Mouse (Mus musculus): ENCODE measurements around the gene Mrpl21.
A peak's percentile ranks its signal among the peaks of the same experiment; 100 is the strongest.

Mrpl21 gene

DNA sequence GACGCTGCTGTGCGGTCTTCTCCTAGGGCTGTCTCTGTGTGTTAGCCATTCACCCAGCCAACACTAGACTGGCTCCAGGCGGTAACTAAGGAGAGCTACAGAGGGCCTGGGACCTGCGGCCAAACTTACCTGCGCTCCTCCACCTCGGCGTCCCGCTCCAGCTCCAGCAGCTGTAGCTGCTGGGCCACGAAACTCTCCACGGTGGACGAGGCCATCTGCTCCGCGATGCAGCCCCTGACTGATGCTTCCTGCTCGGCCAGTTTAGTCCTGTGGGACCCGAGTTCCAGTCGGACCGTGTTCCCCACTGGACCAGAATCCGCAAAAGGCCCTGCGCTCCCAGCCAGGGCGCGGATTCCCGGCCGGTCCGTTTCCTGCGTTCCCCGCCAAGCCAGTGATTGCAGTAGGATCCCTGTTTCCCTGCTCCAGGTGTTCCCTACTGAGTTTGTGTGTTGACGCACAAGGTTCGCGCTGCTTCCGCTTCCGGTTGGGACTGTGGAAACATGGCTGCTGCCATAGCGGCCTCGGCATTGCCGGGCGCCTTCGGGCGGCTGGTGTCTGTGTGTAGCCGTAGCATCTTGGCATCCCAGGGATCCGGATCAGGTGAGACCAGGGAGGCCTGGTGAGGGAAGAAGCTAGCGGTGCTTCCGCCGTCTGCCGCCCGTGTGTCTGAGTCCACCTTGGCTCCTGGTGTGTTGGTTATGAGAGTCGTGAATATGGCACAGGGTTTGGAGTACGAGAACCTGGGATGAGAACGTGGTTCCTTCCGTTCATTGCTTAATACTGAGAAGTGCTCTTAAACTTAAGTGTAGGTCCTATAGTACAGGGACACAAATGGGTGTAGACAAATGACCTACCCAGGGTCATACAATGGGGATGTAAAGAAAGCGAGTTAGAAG is at the start of gene Mrpl21, which contains the start of gene Ighmbp2:
Gene Mrpl21, plus strand, starts transcription at position 330 of the 896 bp plus-strand sequence.
Gene Ighmbp2, minus strand, starts transcription at position 446 of the 896 bp plus-strand sequence.
- DNase-seq (ENCODE audit: extremely low read depth, low read depth, low spot score): peak; percentile 47

DNA sequence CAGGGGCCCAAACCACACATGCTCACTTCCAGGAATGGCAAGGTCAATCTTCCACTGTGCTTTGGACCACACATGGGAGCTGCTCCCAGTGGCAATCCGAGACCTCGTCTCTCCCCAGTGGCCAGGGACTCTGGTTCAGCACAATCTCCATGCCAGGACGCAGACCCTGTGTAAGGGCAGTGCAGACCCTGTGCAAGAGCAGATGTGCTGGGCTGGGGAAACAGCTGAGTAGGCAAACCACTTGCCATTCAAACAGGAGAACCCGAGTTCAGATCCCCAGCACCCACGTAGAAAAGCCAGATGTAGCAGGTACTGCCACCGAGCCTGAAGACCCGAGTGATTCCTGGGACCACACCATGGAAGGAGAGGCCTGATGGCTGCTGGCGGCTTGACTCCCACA is 22.7 kb upstream of the Mrpl21 start:
- no peak for DNase-seq (ENCODE audit: extremely low read depth, low read depth, low spot score)

DNA sequence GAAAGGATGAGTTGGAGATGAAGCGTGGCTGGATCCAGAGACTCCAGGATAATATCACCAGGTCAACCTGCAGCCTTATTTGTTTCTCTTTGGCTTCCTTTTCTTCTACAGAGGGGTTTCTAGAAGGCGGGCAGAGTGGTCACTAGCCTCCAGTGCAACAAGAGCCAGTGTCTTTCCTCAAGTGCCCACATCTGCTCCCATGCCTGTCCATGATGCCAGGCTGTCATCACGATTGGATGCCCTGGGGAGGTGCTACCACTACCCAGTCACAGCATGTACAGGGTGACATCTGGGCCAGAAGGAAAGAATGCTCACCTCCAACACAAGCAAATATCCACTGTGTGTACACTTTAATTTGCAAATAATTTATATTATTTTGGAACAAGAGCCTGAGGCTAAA is 22.1 kb upstream of the Mrpl21 start:
- DNase-seq (ENCODE audit: extremely low read depth, low read depth, low spot score): no peak

DNA sequence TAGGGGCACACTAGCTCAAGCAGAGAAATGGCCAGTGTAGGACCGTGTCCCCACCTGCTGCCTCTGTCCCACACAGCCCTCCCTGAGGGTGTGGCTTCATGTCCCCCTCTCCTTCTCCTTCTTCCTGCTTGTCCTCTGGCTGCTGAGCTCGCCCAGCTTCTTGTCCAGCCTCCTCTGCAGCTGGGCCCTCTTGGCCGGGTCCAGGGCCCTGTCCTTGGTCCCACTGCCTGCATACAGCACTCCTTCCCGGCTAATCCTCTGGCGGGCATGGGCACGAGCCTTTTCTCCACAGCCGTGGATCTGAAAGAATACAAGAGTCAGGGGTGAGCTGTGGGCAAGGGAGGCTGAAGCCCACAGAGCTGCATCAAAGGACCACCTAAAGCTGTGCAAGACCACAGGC is 21.4 kb upstream of the Mrpl21 start:
- no peak for DNase-seq (ENCODE audit: extremely low read depth, low read depth, low spot score)

DNA sequence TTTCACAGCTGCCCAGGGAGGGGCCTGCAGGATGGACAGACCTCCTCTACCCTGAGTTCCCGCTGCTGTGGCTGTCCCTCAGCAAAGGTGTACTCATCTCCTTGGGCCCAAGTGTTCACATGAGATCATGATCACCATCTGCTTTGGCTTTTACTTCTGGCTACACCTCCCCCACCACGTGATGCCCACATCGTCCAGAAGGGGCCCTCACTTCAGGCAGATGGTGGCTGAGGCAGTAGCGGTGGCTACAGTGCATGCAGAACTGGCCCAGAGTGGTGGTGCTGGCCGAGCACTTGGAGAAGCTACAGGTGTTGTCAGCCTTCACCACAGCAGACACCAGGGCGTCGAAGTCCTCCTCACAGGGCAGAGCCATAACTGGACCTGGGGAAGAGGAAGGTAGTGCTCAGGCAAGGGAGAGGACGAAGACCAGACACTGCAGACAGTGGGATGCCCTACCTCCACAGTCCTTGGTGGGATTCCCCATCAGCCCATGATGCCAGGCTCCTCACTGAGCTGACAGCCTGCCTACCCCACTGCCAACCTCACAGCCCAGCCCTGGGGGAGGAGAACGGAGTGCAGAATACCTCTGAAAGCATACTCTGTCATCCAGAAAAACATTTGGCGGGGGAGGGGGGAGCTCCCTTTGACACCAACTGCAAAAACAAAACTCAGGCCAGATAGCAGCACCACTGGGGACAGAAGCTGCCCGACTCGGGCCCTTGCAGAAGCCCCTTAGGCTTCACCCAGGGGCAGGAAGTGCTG is 20.8 kb upstream of the Mrpl21 start:
- no peak for DNase-seq (ENCODE audit: extremely low read depth, low read depth, low spot score)

DNA sequence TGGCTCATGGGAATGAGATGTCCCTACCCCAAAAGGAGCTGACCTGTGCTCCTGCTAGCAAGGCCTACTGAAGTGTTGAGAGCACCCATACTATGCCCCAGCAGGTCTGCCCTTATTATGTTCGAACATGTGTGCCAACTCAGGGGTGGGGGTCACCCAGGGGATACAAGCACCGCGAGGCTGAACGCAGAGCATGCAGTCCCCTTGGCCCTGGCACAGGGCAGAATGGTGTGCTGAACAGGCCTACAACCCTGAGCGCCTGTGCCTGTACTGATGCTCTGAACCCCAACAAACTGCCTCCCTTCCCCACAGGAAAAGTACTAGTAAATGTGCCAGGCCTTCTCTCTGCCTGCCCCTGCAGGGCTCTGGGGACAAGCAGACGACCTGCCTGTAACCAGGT is 18.4 kb upstream of the Mrpl21 start:
- DNase-seq (ENCODE audit: extremely low read depth, low read depth, low spot score): no peak

DNA sequence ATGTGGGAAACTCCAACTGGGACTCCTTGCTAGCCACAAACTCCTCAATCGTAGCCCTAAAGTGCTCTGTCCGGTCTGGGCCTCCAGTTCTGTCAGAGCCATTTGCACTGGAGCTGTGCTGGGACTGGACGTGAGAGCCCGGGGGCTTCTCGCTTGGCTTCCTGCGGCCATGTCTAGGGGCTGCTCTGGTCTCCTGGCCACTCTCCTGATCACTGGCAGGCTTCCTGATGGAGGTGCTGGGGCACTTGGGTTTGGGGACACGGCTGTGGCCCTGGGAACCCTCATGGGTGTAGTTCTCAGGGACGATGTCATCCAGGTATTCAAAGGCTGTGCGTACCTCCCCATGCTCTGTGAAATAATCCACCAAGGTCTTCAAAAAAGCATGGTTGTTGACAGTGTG is 17.5 kb upstream of the Mrpl21 start:
- DNase-seq (ENCODE audit: extremely low read depth, low read depth, low spot score): no peak

DNA sequence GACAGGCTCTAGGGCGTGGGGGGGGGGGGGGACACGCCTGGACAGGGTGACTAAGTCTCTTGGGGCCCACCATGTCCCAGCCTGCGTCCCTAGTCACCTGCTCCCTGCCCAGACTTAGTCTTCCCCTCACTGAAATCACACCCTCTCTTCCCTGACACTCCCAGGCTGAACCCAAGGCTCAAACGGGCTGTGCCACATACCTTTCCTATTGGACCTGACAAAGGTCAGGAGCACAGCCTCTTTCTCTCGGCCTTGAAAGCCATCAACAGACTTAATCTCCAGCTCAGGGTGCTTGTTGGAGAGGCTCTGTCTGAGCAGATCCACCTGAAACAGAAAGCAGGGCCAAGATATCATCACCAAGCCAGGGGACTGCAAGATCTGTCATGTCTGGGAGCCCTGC is 16.6 kb upstream of the Mrpl21 start:
- DNase-seq (ENCODE audit: extremely low read depth, low read depth, low spot score): no peak

DNA sequence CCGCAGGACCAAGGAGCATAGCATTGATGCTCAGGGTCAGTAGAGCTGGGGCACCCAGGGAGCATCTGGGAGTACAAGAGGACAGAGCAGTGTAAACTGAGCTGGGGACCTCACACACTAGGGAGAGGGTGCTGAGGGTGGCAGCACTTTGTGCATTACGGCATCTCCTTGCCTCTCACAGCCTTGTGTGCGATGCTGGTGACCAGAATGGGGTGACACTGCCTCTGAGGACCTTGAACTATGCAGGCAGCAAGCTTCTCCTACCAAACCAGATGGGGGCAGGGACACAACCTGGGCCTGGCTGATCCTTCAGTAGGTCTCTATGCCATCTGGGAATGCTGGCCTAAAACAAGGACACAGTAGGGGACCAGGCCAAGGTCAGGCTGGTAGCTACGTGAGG is 16.0 kb upstream of the Mrpl21 start:
- DNase-seq (ENCODE audit: extremely low read depth, low read depth, low spot score): no peak

DNA sequence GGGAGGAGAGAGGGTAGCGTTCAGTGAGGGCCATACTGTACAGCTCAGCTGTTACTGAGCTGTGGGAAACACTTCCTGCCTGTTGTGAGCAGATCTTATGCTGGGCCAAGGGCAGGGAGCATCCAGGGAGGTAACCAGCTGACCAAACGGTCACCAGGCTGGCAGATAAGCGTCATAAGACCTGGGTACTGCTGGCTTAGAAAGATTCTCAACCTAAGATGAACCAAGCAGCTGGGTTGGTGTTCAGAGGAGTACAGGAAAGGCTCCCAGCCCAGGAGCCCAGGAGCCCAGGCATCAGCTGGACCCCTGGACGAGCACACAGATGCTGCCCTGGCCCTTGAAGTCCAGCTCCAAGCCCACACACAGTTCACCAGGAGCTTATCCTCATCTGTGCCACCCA is 15.4 kb upstream of the Mrpl21 start:
- DNase-seq (ENCODE audit: extremely low read depth, low read depth, low spot score): no peak

DNA sequence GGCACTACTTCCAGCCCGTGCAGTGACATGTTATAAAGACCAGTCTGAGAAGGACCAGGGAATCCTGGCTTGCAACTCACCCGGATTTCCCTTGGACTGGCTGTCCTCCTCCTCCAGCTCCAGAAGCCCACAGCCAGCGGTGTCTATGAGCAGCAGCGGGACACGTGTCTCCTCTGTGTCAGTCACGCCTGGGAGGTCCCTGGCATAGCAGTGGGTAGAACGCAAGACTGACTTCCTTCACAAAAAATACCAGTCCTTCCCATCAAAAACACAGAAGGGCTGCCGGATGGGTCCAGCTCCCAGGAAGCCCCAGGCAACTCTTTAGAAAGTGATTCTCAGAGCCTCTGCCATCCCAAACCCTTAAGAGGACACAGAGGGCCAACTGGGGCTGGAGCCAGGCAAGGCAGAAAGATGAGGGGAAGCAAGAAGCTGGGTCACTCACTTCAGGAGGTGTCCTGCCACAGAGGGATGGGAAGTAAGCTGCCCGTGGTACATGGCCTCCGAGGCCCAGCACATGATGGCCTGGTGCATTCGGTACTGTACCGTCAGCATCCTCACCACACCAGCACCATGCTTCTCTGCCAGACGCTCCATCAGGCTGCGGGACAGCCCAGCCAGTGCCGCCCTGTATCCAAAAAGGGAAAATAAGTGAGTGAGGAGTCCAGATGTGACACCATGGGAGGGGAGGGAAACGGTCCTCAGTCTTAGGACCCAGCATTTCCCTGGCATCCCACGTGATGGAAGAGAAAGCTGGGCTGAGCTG is 14.3 kb upstream of the Mrpl21 start:
- DNase-seq (ENCODE audit: extremely low read depth, low read depth, low spot score): no peak

DNA sequence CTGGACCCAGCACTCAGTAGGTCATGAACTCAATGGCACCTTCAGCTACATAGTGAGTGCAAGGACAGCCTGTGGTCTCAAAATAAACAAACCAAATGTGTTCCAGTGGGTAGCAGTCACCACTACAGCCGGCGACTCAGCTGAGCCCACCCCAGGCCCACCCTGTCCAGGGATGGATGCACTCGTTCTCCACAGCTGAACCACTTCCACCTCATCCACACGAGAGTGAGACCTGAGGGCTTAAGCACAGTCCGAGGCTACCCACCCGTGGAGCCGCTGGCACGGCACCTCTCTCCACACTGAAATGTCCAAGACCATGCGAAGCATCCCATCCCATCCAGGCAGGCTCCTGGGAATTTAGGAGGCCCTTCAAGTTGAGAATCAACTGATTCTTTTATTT is 13.4 kb upstream of the Mrpl21 start:
- DNase-seq (ENCODE audit: extremely low read depth, low read depth, low spot score): no peak

DNA sequence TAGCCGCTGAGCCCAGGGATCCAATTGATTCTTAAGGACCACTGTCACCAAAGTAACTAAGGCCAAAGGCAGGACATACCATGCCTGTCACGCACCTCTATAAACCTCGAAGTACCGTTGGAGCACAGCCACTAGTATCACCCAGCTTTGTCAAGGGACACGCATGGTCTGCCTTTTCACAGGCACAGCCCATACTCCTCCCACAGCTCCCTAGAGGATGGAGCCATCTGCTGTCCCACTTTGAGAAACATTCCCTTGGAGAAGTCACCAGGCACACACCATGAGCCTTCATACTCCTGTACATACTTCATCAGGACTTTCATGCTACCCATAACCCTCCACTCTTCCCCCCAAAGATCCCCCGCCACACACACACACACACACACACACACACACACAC is 12.9 kb upstream of the Mrpl21 start:
- no peak for DNase-seq (ENCODE audit: extremely low read depth, low read depth, low spot score)

DNA sequence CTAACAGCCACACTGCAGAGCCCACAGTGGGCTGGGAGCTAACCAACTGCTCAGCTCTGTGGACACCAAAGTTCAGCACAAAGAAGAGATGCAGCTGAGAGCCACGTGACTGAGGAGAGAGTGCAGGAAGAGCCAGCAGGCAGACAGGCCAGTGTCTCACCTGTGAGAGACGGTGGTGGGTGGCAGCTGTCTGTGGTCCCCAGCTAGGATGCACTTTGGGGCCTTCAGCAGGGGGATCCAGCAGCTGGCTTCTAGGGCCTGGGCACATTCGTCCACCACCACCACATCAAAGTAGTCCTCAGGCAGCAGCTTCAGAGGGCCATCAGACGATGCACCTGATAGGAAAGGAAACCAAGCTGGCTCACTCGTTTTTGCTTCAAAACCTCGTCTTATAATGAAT is 11.3 kb upstream of the Mrpl21 start:
- DNase-seq (ENCODE audit: extremely low read depth, low read depth, low spot score): no peak

DNA sequence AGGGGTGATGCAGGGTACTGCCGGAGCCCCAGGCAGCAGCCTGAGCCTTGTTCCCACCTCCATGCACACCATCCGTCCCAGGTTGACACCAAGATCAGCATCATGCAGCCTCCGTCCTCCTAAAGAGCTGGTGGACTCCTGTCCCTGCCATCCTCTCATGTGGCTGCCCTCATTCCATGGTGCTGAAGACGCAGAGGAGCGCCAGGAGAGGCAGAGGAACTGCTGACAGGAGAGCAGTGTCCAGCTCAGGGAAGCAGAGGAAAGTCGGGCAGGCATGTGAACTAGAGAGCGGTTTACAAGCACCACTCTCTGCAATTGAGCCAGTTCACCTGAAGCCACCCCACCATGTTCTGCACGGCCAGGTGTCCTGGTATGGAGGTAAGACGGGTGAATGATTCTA is 9.4 kb upstream of the Mrpl21 start:
- no peak for DNase-seq (ENCODE audit: extremely low read depth, low read depth, low spot score)

DNA sequence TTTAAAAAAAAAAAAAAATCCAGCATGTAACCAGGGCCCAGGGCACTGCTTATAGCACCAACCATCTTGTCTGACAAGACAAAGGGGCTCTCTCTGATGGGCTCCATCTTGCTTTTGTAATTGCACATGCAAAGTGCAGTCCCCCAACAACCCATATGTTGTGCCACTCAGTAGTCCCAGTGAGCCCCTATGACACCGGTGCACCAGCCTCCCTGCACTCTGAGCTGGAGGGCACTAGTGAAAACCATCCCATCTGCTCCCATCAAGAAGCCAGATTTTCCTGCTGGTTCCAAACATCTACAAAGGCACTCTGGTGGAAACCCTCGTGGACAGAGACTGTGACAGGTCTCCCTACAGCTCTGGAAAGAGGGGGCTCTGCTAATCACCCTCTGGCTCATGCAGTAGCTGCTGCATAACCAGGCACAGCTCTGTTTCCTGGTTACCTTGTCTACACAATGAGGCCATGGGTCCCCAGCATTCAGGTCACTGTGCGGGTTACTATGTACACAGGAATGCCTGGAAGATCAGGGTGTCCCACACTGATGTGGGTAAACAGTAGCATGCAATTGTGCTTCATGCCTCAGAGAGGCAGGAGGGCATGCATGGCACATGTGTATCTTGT is 6.8 kb upstream of the Mrpl21 start:
- no peak for DNase-seq (ENCODE audit: extremely low read depth, low read depth, low spot score)

DNA sequence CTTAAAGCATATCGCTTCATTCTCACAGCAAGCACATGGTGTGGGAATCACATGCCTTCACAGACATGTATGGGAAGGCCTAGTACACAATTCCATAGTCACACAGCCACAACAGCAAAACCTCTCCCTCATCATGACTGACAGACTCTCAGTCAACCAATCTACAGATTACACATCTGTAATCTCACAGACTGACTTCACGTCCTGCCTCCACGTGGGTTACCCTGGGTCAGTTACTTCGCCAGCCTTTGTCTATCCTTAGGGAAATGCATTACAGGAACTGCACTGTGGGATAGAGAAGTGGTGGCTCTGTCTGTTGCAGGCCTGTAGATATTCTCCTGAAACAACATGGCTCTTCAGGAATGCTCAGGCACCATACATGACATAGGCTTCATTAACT is 815 bp upstream of the Mrpl21 start:
- no peak for DNase-seq (ENCODE audit: extremely low read depth, low read depth, low spot score)

DNA sequence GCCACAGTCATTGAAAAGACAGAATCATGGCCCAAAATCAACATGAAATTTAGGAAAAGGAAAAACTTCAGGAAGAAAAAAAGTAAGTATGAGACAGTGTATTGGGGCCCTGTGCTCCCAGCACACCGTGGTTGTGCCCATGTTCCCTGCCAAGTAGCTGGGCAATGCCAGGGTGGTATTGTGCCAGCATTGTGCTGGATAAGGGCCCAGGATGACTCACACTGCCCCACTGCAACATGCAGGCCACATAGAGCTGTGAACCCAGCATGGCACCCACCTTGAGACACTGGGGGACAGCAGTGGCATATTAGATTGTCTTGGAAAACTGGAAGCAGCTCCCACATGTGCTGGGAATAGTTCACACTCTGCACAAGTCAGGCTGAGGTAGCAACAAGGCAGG is 6.3 kb downstream of the Mrpl21 start:
- no peak for DNase-seq (ENCODE audit: extremely low read depth, low read depth, low spot score)

DNA sequence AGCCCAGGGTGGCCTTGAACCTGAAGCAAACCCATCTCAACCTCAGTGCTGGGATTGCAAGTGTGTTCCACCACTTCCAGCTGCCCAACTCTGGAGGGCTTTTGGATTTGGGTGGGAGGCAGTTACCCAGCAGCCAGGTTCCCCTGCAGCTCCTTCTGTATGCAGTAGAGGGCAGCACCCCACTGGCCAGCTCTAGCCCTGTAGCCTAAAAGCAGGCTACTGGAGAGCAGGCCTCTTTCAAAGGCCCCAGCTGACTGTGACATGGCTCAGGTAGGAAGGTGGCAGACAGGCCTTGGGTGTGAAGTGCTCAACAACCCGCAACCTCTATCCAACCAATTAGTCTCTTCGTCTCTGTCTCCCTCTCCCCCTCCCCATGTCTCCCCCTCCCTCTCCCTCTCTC is 9.3 kb downstream of the Mrpl21 start:
- DNase-seq (ENCODE audit: extremely low read depth, low read depth, low spot score): no peak

DNA sequence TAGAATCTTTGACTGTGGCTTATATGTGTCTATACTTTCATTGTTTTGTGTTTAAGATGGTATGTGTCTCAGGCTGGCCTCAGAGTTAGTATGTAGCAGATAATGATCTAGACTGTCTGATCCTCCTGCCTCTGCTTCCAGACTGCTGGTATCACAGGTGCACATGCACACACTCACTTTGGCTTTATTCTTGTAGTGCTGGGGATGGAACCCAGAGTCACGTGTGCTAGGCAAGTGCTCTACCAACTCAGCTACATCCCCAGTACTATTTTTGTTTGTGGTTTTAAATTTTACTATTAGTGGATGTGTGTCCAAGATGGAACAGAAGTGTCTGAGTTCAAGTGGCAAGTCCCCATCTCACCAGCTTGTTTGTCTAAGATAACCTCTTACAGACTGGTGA is 10.3 kb downstream of the Mrpl21 start:
- DNase-seq (ENCODE audit: extremely low read depth, low read depth, low spot score): no peak

DNA sequence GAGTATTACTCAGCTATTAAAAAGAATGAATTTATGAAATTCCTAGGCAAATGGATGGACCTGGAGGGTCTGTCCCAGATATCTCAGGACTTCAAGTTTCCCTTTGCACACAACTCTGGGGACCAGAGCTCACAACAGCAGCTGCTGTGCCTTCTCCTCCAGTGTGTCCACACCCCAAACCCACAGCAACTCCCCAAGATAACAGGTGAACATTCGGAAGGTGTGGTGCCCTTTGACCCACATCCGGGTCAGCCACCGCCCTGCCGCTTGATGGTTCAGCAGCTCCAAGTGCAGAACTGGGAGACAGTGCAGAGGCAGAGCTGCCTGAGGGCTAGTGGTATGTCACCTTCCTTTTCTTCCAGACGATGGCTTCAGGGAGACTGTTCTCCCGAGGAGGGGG is 12.5 kb downstream of the Mrpl21 start:
- no peak for DNase-seq (ENCODE audit: extremely low read depth, low read depth, low spot score)
